Mouse (Mus musculus): Measurements from ENCODE around the gene Fam117a. TPM values are rescaled to one million over a fixed set of nuclear protein-coding genes. Genes with fewer than 3 reads are reported as not detected.

The Fam117a gene
- total RNA-seq, 2 experiments from 2014 or later, result 6.3 to 8.2 TPM

- DNase-seq (ENCODE audit: low spot score in 2 of 2), result no peak
These were observed 21.4 kb downstream of the Fam117a start for GRCm38 (mm10) chr11:95358263-95358662.

GRCm38 (mm10) chr11:95364388-95364787 lies 27.6 kb downstream of the Fam117a start:
- no peak for DNase-seq (ENCODE audit: low spot score in 2 of 2)

- DNase-seq (ENCODE audit: low spot score in 2 of 2), result peak; percentile 41 to 75
These were observed 28.8 kb downstream of the Fam117a start for GRCm38 (mm10) chr11:95365596-95365995.

- DNase-seq (ENCODE audit: low spot score in 2 of 2), result no peak
These were observed 29.6 kb downstream of the Fam117a start for GRCm38 (mm10) chr11:95366280-95366897.

GRCm38 (mm10) chr11:95367011-95367735 lies 30.4 kb downstream of the Fam117a start:
- DNase-seq (ENCODE audit: low spot score in 2 of 2), result no peak

- no peak for DNase-seq (ENCODE audit: low spot score in 2 of 2)
These were observed 31.5 kb downstream of the Fam117a start for GRCm38 (mm10) chr11:95368231-95368823.

GRCm38 (mm10) chr11:95368871-95369270 lies 32.1 kb downstream of the Fam117a start:
- DNase-seq (ENCODE audit: low spot score in 2 of 2), result no peak

GRCm38 (mm10) chr11:95369964-95370890 lies 33.4 kb downstream of the Fam117a start:
- no peak for DNase-seq (ENCODE audit: low spot score in 2 of 2)

GRCm38 (mm10) chr11:95371182-95371581 lies 34.4 kb downstream of the Fam117a start:
- DNase-seq (ENCODE audit: low spot score in 2 of 2), result no peak

- no peak for DNase-seq (ENCODE audit: low spot score in 2 of 2)
These were observed 42.1 kb downstream of the Fam117a start for GRCm38 (mm10) chr11:95378926-95379325.

GRCm38 (mm10) chr11:95379552-95379951 lies 42.7 kb downstream of the Fam117a start:
- no peak for DNase-seq (ENCODE audit: low spot score in 2 of 2)

GRCm38 (mm10) chr11:95380711-95381110 lies 43.9 kb downstream of the Fam117a start:
- no peak for DNase-seq (ENCODE audit: low spot score in 2 of 2)

- DNase-seq (ENCODE audit: low spot score in 2 of 2), result no peak
These were observed 44.3 kb downstream of the Fam117a start for GRCm38 (mm10) chr11:95381146-95381545.

GRCm38 (mm10) chr11:95383331-95383986 lies 46.6 kb downstream of the Fam117a start:
- DNase-seq (ENCODE audit: low spot score in 2 of 2), result no peak

GRCm38 (mm10) chr11:95384004-95384318 lies 47.1 kb downstream of the Fam117a start:
- no peak for DNase-seq (ENCODE audit: low spot score in 2 of 2)

GRCm38 (mm10) chr11:95384319-95384972 lies 47.6 kb downstream of the Fam117a start, which contains the start of gene Slc35b1:
Gene Slc35b1, plus strand, starts transcription at chr11:95384692.
- peak; percentile 95 to 99 for DNase-seq (ENCODE audit: low spot score in 2 of 2)

- no peak for DNase-seq (ENCODE audit: low spot score in 2 of 2)
These were observed 48.1 kb downstream of the Fam117a start for GRCm38 (mm10) chr11:95384973-95385320.

- DNase-seq (ENCODE audit: low spot score in 2 of 2), result no peak
These were observed 50.5 kb downstream of the Fam117a start for GRCm38 (mm10) chr11:95387354-95387753.

- no peak for DNase-seq (ENCODE audit: low spot score in 2 of 2)
These were observed 52.2 kb downstream of the Fam117a start for GRCm38 (mm10) chr11:95389006-95389405.

- no peak for DNase-seq (ENCODE audit: low spot score in 2 of 2)
These were observed 53.6 kb downstream of the Fam117a start for GRCm38 (mm10) chr11:95390420-95390819.

Measured in layer of hippocampus, adult 18-20 months (tissue).